Mouse (Mus musculus) embryonic facial prominence, embryonic 15.5 days (tissue): Measurements from ENCODE around the gene Nphp3. TPM values are rescaled to one million over a fixed set of nuclear protein-coding genes. Genes with fewer than 3 reads are reported as not detected.

Experiments
- polyA plus RNA-seq: library from polyadenylated mRNA; unstranded; fragments of >200 nt; fragmentation: Nextera tagmentation; extraction: Ambion mirVana; gene quantifications from 2 replicates; pipeline ENCODE4 v1.2.1, GENCODE M21; 2015

Nphp3 gene
- polyA plus RNA-seq, 1 experiment from 2014 or later = 6.8 TPM

Other genes with a start within 250 kb of the Nphp3 start
- 8.4 and 8.5 TPM in 2 replicates for gene Tmem108, start 240.7 kb upstream of the Nphp3 start, polyA plus RNA-seq
- gene Gm28305, start 38.1 kb downstream of the Nphp3 start, polyA plus RNA-seq = not detected in 2 replicates
- 58.6 and 61.1 TPM in 2 replicates for gene Uba5, start 60.6 kb downstream of the Nphp3 start, polyA plus RNA-seq
- gene Acad11, start 60.8 kb downstream of the Nphp3 start, polyA plus RNA-seq = 12.6 and 14.2 TPM in 2 replicates
- 6.4 and 6.9 TPM in 2 replicates for gene Ackr4, start 124.4 kb downstream of the Nphp3 start, polyA plus RNA-seq